In genomic region chr2:93203682-93204081, GRCm38 (mm10) we compare ENCODE assay signal across 9 mouse cellular contexts. TPM values are rescaled to one million over a fixed set of nuclear protein-coding genes. Genes with fewer than 3 reads are reported as not detected.
DNase-seq lines count a peak whose midpoint lies in the region; ATAC-seq and TF ChIP-seq lines count a peak whose summit lies in the region.
"Had no signal": no experiment of that assay in that cellular context is flagged by ENCODE, and none has a peak within 500 bp of the region (broad histone marks: within the 10 kb centered on the region; RNA-seq: fewer than 3 reads in every experiment).

No protein-coding gene starts in this region.

- H3K9me3 ChIP-seq in forebrain, embryonic 10.5 days, result no peaks in the 10 kb centered on the region
- no peaks in the 10 kb centered on the region for H3K9me3 ChIP-seq in hindbrain, embryonic 16.5 days (ENCODE audit: control insufficient read depth, low read length)
- no peaks in the 10 kb centered on the region for H3K9me3 ChIP-seq in midbrain, embryonic 16.5 days (replicated peaks; ENCODE audit: control insufficient read depth, low read length, poor library complexity, severe bottlenecking)
- H3K9me3 ChIP-seq: megakaryocyte, embryonic 14.5 days had no signal

- H3K36me3 ChIP-seq in forebrain, embryonic 10.5 days (replicated peaks), result peaks cover 98% of the 10 kb centered on the region
- peaks cover 2% of the 10 kb centered on the region; the same call in 1 of the 2 replicates for H3K36me3 ChIP-seq in hindbrain, embryonic 16.5 days (ENCODE audit: control insufficient read depth, insufficient read depth, low read length)
- no peaks in the 10 kb centered on the region for H3K36me3 ChIP-seq in midbrain, embryonic 16.5 days (ENCODE audit: control insufficient read depth, insufficient read depth, low read length)

- peak; percentile 59 for ATAC-seq in hindbrain, embryonic 16.5 days
- peak; percentile 13 for ATAC-seq in midbrain, embryonic 16.5 days

- no peak overlapping the region for H3K4me2 ChIP-seq in hindbrain, embryonic 16.5 days (ENCODE audit: low read length)
- no peak overlapping the region for H3K4me2 ChIP-seq in midbrain, embryonic 16.5 days (ENCODE audit: low read length)

- H3K27ac ChIP-seq in bone marrow, adult 2 months (ENCODE audit: control insufficient read depth, insufficient read depth, low read depth, low read length, poor library complexity), result no peak overlapping the region
- H3K27ac ChIP-seq in forebrain, embryonic 10.5 days, result peak overlapping the region; percentile 15; the same call in 1 of the 2 replicates
- H3K27ac ChIP-seq in hindbrain, embryonic 16.5 days (ENCODE audit: low read depth, low read length), result no peak overlapping the region
- no peak overlapping the region for H3K27ac ChIP-seq in midbrain, embryonic 16.5 days (ENCODE audit: low read length)

- H3K4me3 ChIP-seq in bone marrow, adult 2 months (replicated peaks; ENCODE audit: control insufficient read depth, low read depth, low read length), result no peak overlapping the region
- no peak overlapping the region for H3K4me3 ChIP-seq in forebrain, embryonic 10.5 days
- no peak overlapping the region for H3K4me3 ChIP-seq in hindbrain, embryonic 16.5 days (ENCODE audit: low read length)
- no peak overlapping the region for H3K4me3 ChIP-seq in midbrain, embryonic 16.5 days (ENCODE audit: low read depth, low read length)
- H3K4me3 ChIP-seq: megakaryocyte, embryonic 14.5 days had no signal

- H3K4me1 ChIP-seq in bone marrow, adult 2 months (ENCODE audit: control insufficient read depth, insufficient read depth, low read length), result no peaks in the 10 kb centered on the region
- peaks cover 41% of the 10 kb centered on the region for H3K4me1 ChIP-seq in forebrain, embryonic 10.5 days
- no peaks in the 10 kb centered on the region for H3K4me1 ChIP-seq in hindbrain, embryonic 16.5 days (ENCODE audit: control insufficient read depth, insufficient read depth, low read depth, low read length)
- peaks cover 5% of the 10 kb centered on the region; the same call in 1 of the 2 replicates for H3K4me1 ChIP-seq in midbrain, embryonic 16.5 days (ENCODE audit: control insufficient read depth, insufficient read depth, low read length)

- no peaks in the 10 kb centered on the region for H3K27me3 ChIP-seq in forebrain, embryonic 10.5 days (ENCODE audit: poor library complexity, severe bottlenecking)
- no peaks in the 10 kb centered on the region for H3K27me3 ChIP-seq in hindbrain, embryonic 16.5 days (replicated peaks; ENCODE audit: control insufficient read depth, insufficient read depth, low read length)
- no peaks in the 10 kb centered on the region for H3K27me3 ChIP-seq in midbrain, embryonic 16.5 days (ENCODE audit: control insufficient read depth, insufficient read depth, low read depth, low read length)

- peak; percentile 60 for DNase-seq in layer of hippocampus, adult 11-12 months (ENCODE audit: low spot score)
- no peak for DNase-seq in layer of hippocampus, adult 9-10 months (ENCODE audit: low spot score)
- DNase-seq in forebrain, embryonic 10.5 days (ENCODE audit: extremely low spot score, low spot score), result peak; percentile 56
- peak; percentile 76 for DNase-seq in left cerebral cortex, postnatal 4 days
- peak; percentile 63 to 65 for DNase-seq in thymus, postnatal 36 days

- intact Hi-C loops in left cerebral cortex, postnatal 4 days (cut with DNase I), result no loop called here

- WGBS in bone marrow, adult 2 months, result 32% methylated on average over 10 of the region's 10 CpGs
- 18% methylated on average over 10 of the region's 10 CpGs for WGBS in forebrain, embryonic 10.5 days
- 16% methylated on average over 10 of the region's 10 CpGs for WGBS in hindbrain, embryonic 16.5 days
- 19% methylated on average over 10 of the region's 10 CpGs for WGBS in midbrain, embryonic 16.5 days

- TF ChIP-seq POLR2A in bone marrow, adult 2 months (IDR thresholded peaks at IDR 0.05; ENCODE audit: borderline replicate concordance, control insufficient read depth, low read depth, low read length), result no peak

- H3K9ac ChIP-seq in hindbrain, embryonic 16.5 days (ENCODE audit: low read depth, low read length), result no peak overlapping the region
- no peak overlapping the region for H3K9ac ChIP-seq in midbrain, embryonic 16.5 days (ENCODE audit: low read depth, low read length)

- TF ChIP-seq CTCF in bone marrow, adult 2 months (IDR thresholded peaks at IDR 0.05; ENCODE audit: control insufficient read depth, insufficient read depth, low read length), result peak; percentile 49; the same call in 1 of the 2 replicates

RNA-seq across cellular contexts. Expression of gene Trp53i11, which starts 16.3 kb away (rescaled TPM):
- polyA plus RNA-seq in bone marrow, adult 2 months (2011; ENCODE audit: insufficient read depth, insufficient read length, low replicate concordance, missing spikeins), result 11.2 and 14.1 TPM in 2 replicates
- polyA plus RNA-seq in forebrain, embryonic 10.5 days (2016; fragmentation: Nextera tagmentation; extraction: Ambion mirVana), result 74.4 and 77.0 TPM in 2 replicates
- 74.7 and 123 TPM in 2 replicates for polyA plus RNA-seq in hindbrain, embryonic 16.5 days (2015; fragmentation: Nextera tagmentation; extraction: Ambion mirVana)
- 10 to 100 TPM; 89.0 to 93.9 TPM for total RNA-seq in left cerebral cortex, postnatal 4 days (2021)
- polyA plus RNA-seq in midbrain, embryonic 16.5 days (2015; fragmentation: Nextera tagmentation; extraction: Ambion mirVana), result 125 and 139 TPM in 2 replicates
